Mouse (Mus musculus) kidney, postnatal 0 days (tissue): Measurements from ENCODE around the gene Cradd. TPM values are rescaled to one million over a fixed set of nuclear protein-coding genes. Genes with fewer than 3 reads are reported as not detected.

Source experiments
- ATAC-seq: fragments of 200-750 bp; cut with Nextera tagmentation; replicated peaks from 2 replicates; pipeline ENCODE4 v1.8.0; 2017; ENCODE audit warnings: low read depth, moderate number of reproducible peaks, moderate TSS enrichment, moderate library complexity; ENCODE audit not compliant: low FRiP score
- DNase-seq: peaks from one replicate; pipeline ENCODE4 v3.0.0-alpha.2; 2016; ENCODE audit warnings: low spot score
- H3K27ac ChIP-seq: fragments of 300-500 bp; sonication (generic); 2 replicates; pipeline ENCODE4 v1.5.1; 2014; ENCODE audit warnings: mild to moderate bottlenecking
- H3K27me3 ChIP-seq: fragments of 300-500 bp; sonication (generic); 2 replicates; pipeline ENCODE4 v1.6.1; 2014; ENCODE audit warnings: low read length, mixed read lengths; ENCODE audit not compliant: insufficient read depth
- H3K36me3 ChIP-seq: fragments of 300-500 bp; sonication (generic); 2 replicates; pipeline ENCODE4 v1.6.1; 2014; ENCODE audit warnings: low read length, mixed read lengths; ENCODE audit not compliant: insufficient read depth
- H3K4me1 ChIP-seq: fragments of 300-500 bp; sonication (generic); replicated peaks from 2 replicates; pipeline ENCODE4 v1.6.1; 2014; ENCODE audit warnings: antibody characterized with exemption, low read length, mixed read lengths; ENCODE audit not compliant: insufficient read depth
- H3K4me2 ChIP-seq: fragments of 300-500 bp; sonication (generic); 2 replicates; pipeline ENCODE4 v1.6.1; 2014; ENCODE audit warnings: mild to moderate bottlenecking, low read length, moderate library complexity, mixed read lengths
- H3K4me3 ChIP-seq: fragments of 300-500 bp; sonication (generic); replicated peaks from 2 replicates; pipeline ENCODE4 v1.5.1; 2014; ENCODE audit warnings: low read depth, low read length
- H3K9ac ChIP-seq: fragments of 300-500 bp; sonication (generic); 2 replicates; pipeline ENCODE4 v1.6.1; 2014; ENCODE audit warnings: low read depth, low read length
- H3K9me3 ChIP-seq: fragments of 300-500 bp; sonication (generic); replicated peaks from 2 replicates; pipeline ENCODE4 v1.6.1; 2016; ENCODE audit warnings: low read length, inconsistent platforms, mixed read lengths
- CTCF ChIP-seq: IDR thresholded peaks from 2 replicates; pipeline ENCODE4 v1.5.1; 2016; ENCODE audit warnings: antibody characterized with exemption, low read depth, mild to moderate bottlenecking, moderate library complexity
- WGBS: fragments of 180-500 bp; shearing (Covaris S2); extraction: QIAGEN DNeasy Blood & Tissue Kit; methylation state at CpG from one replicate; pipeline ENCODE4 v1.1.7; 2014; 5-methylcytosine and 5-hydroxymethylcytosine counted together
- polyA plus RNA-seq: library from polyadenylated mRNA; unstranded; fragments of >200 nt; fragmentation: Nextera tagmentation; extraction: Ambion mirVana; gene quantifications from 2 replicates; pipeline ENCODE4 v1.2.1, GENCODE M21; 2015

Gene Cradd
- polyA plus RNA-seq, 1 experiment from 2014 or later = 10.5 TPM

GRCm38 (mm10) chr10:95291133-95291876, 32.6 kb downstream of the Cradd start:
- WGBS = 87% methylated on average over 13 of the region's 13 CpGs
- H3K27me3 ChIP-seq = no peaks in the 10 kb centered on the region
- H3K36me3 ChIP-seq = no peaks in the 10 kb centered on the region
- no peaks in the 10 kb centered on the region for H3K9me3 ChIP-seq
- DNase-seq = no peak
- H3K9ac ChIP-seq = no peak overlapping the region
- H3K4me1 ChIP-seq = no peaks in the 10 kb centered on the region
- ATAC-seq = no peak
- H3K4me2 ChIP-seq = no peak overlapping the region
- H3K27ac ChIP-seq = no peak overlapping the region
- H3K4me3 ChIP-seq = no peak overlapping the region
- no peak for TF ChIP-seq CTCF

GRCm38 (mm10) chr10:95289819-95290218, 34.1 kb downstream of the Cradd start:
- no peak overlapping the region for H3K27ac ChIP-seq
- H3K27me3 ChIP-seq = no peaks in the 10 kb centered on the region
- no peak overlapping the region for H3K9ac ChIP-seq
- H3K9me3 ChIP-seq = no peaks in the 10 kb centered on the region
- H3K36me3 ChIP-seq = no peaks in the 10 kb centered on the region
- H3K4me1 ChIP-seq = no peaks in the 10 kb centered on the region
- no peak overlapping the region for H3K4me3 ChIP-seq
- no peak overlapping the region for H3K4me2 ChIP-seq
- TF ChIP-seq CTCF = no peak
- DNase-seq (no peak), ATAC-seq (no peak)
- WGBS = 84% methylated on average over 8 of the region's 8 CpGs

GRCm38 (mm10) chr10:95288206-95288605, 35.7 kb downstream of the Cradd start:
- no peak overlapping the region for H3K4me2 ChIP-seq
- H3K4me1 ChIP-seq = no peaks in the 10 kb centered on the region
- no peak for ATAC-seq
- H3K27me3 ChIP-seq = no peaks in the 10 kb centered on the region
- no peak overlapping the region for H3K27ac ChIP-seq
- H3K9ac ChIP-seq = no peak overlapping the region
- 70% methylated on average over 4 of the region's 4 CpGs for WGBS
- H3K4me3 ChIP-seq = no peak overlapping the region
- H3K36me3 ChIP-seq = no peaks in the 10 kb centered on the region
- no peaks in the 10 kb centered on the region for H3K9me3 ChIP-seq
- TF ChIP-seq CTCF = no peak
- no peak for DNase-seq

GRCm38 (mm10) chr10:95287351-95287750, 36.6 kb downstream of the Cradd start:
- no peaks in the 10 kb centered on the region for H3K4me1 ChIP-seq
- H3K4me3 ChIP-seq = no peak overlapping the region
- no peak for DNase-seq
- no peaks in the 10 kb centered on the region for H3K27me3 ChIP-seq
- ATAC-seq = no peak
- H3K36me3 ChIP-seq = no peaks in the 10 kb centered on the region
- WGBS = 85% methylated on average over 8 of the region's 8 CpGs
- H3K9me3 ChIP-seq = no peaks in the 10 kb centered on the region
- H3K27ac ChIP-seq = no peak overlapping the region
- H3K9ac ChIP-seq = no peak overlapping the region
- no peak for TF ChIP-seq CTCF
- H3K4me2 ChIP-seq = no peak overlapping the region

GRCm38 (mm10) chr10:95283434-95283833, 40.5 kb downstream of the Cradd start:
- no peaks in the 10 kb centered on the region for H3K9me3 ChIP-seq
- no peak for ATAC-seq
- no peak overlapping the region for H3K4me2 ChIP-seq
- H3K4me3 ChIP-seq = no peak overlapping the region
- no peak overlapping the region for H3K9ac ChIP-seq
- no peak overlapping the region for H3K27ac ChIP-seq
- TF ChIP-seq CTCF = no peak
- DNase-seq = no peak
- no peaks in the 10 kb centered on the region for H3K4me1 ChIP-seq
- 79% methylated on average over 12 of the region's 12 CpGs for WGBS
- H3K27me3 ChIP-seq = no peaks in the 10 kb centered on the region
- no peaks in the 10 kb centered on the region for H3K36me3 ChIP-seq

GRCm38 (mm10) chr10:95281996-95282395, 41.9 kb downstream of the Cradd start:
- no peaks in the 10 kb centered on the region for H3K36me3 ChIP-seq
- no peak overlapping the region for H3K4me3 ChIP-seq
- H3K4me1 ChIP-seq = no peaks in the 10 kb centered on the region
- 92% methylated on average over 3 of the region's 3 CpGs for WGBS
- ATAC-seq (no peak), DNase-seq (no peak)
- no peak overlapping the region for H3K4me2 ChIP-seq
- H3K27me3 ChIP-seq = no peaks in the 10 kb centered on the region
- no peak overlapping the region for H3K9ac ChIP-seq
- H3K9me3 ChIP-seq = no peaks in the 10 kb centered on the region
- H3K27ac ChIP-seq = no peak overlapping the region
- TF ChIP-seq CTCF = no peak
